28 mouse cellular contexts compared by ENCODE assay signal in the genomic region with DNA sequence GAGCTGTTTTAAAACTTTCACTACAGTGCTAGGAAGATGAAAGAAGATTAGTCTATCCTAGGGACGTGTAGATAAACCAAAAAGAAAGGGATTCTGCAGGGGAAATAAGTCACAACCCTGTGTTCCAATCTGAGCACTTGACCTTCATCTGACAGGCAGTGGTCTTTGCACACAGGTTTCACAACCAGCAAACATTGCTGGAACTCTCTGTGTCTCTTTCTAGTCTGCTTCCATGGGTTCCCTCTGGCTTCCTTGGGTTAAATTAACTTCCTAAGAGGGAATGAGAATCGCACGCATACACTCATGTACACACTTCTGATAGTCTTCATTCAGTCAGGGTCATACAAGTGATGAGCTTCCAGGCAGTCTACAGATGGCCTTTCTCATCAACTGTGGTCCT. TPM values are rescaled to one million over a fixed set of nuclear protein-coding genes. Genes with fewer than 3 reads are reported as not detected.
A peak's percentile ranks its signal among the peaks of the same experiment; 100 is the strongest.
DNase-seq lines count a peak whose midpoint lies in the region; ATAC-seq and TF ChIP-seq lines count a peak whose summit lies in the region.
"Had no signal": no experiment of that assay in that cellular context is flagged by ENCODE, and none has a peak within 500 bp of the region (broad histone marks: within the 10 kb centered on the region; RNA-seq: fewer than 3 reads in every experiment).

No protein-coding gene starts in this region.

- H3K79me2 ChIP-seq in liver, adult 2 months (ENCODE audit: control insufficient read depth, insufficient read depth, low read length) = peaks cover 4% of the 10 kb centered on the region; the same call in 1 of the 2 replicates

- no peak overlapping the region for H3K4me3 ChIP-seq in liver, adult 2 months (ENCODE audit: insufficient read depth, low read depth, low read length)
- no peak overlapping the region for H3K4me3 ChIP-seq in limb, embryonic 10.5 days
- H3K4me3 ChIP-seq in liver, embryonic 13.5 days (replicated peaks) = no peak overlapping the region
- no peak overlapping the region for H3K4me3 ChIP-seq in liver, postnatal 0 days (ENCODE audit: low read depth, low read length)
- H3K4me3 ChIP-seq in neural tube, embryonic 15.5 days (replicated peaks) = no peak overlapping the region
- H3K4me3 ChIP-seq: forebrain, embryonic 10.5 days; forebrain, embryonic 13.5 days; heart, embryonic 12.5 days; heart, embryonic 15.5 days; hindbrain, embryonic 10.5 days; hindbrain, embryonic 13.5 days had no signal

- no peaks in the 10 kb centered on the region for H3K36me3 ChIP-seq in liver, adult 2 months (ENCODE audit: control insufficient read depth, insufficient read depth, low read length)
- no peaks in the 10 kb centered on the region for H3K36me3 ChIP-seq in limb, embryonic 10.5 days
- H3K36me3 ChIP-seq in liver, embryonic 13.5 days = no peaks in the 10 kb centered on the region
- H3K36me3 ChIP-seq in liver, postnatal 0 days (replicated peaks; ENCODE audit: insufficient read depth, low read length) = no peaks in the 10 kb centered on the region
- no peaks in the 10 kb centered on the region for H3K36me3 ChIP-seq in neural tube, embryonic 15.5 days
- H3K36me3 ChIP-seq: forebrain, embryonic 10.5 days; heart, embryonic 12.5 days; heart, embryonic 15.5 days; hindbrain, embryonic 10.5 days; hindbrain, embryonic 13.5 days had no signal

- no peak for ATAC-seq in liver, embryonic 13.5 days (ENCODE audit: low read depth)
- no peak for ATAC-seq in liver, postnatal 0 days
- no peak for ATAC-seq in neural tube, embryonic 15.5 days (ENCODE audit: low FRiP score)
- ATAC-seq: CD4-positive, CD25-positive, alpha-beta regulatory T cell, adult 4 months; forebrain, embryonic 13.5 days; forebrain, embryonic 16.5 days; hindbrain, embryonic 16.5 days had no signal

- H3K9me3 ChIP-seq in limb, embryonic 10.5 days (replicated peaks) = no peaks in the 10 kb centered on the region
- no peaks in the 10 kb centered on the region for H3K9me3 ChIP-seq in liver, embryonic 13.5 days (replicated peaks)
- no peaks in the 10 kb centered on the region for H3K9me3 ChIP-seq in liver, postnatal 0 days (ENCODE audit: low read length)
- H3K9me3 ChIP-seq in neural tube, embryonic 15.5 days (replicated peaks) = no peaks in the 10 kb centered on the region
- H3K9me3 ChIP-seq: forebrain, embryonic 10.5 days; forebrain, embryonic 13.5 days; heart, embryonic 15.5 days; hindbrain, embryonic 10.5 days; hindbrain, embryonic 13.5 days had no signal

- no peak for TF ChIP-seq POLR2A in liver, adult 2 months (IDR thresholded peaks at IDR 0.05; ENCODE audit: extremely low read depth, insufficient read depth, low read length)

- no peaks in the 10 kb centered on the region for H3K27me3 ChIP-seq in liver, adult 2 months (ENCODE audit: control insufficient read depth, insufficient read depth, low read length)
- no peaks in the 10 kb centered on the region for H3K27me3 ChIP-seq in limb, embryonic 10.5 days (ENCODE audit: low read depth, poor library complexity, severe bottlenecking)
- H3K27me3 ChIP-seq in liver, embryonic 13.5 days = no peaks in the 10 kb centered on the region
- no peaks in the 10 kb centered on the region for H3K27me3 ChIP-seq in liver, postnatal 0 days (ENCODE audit: insufficient read depth, low read length)
- no peaks in the 10 kb centered on the region for H3K27me3 ChIP-seq in neural tube, embryonic 15.5 days (replicated peaks)
- H3K27me3 ChIP-seq: forebrain, embryonic 13.5 days; heart, embryonic 12.5 days; heart, embryonic 15.5 days; hindbrain, embryonic 13.5 days had no signal

- H3K4me1 ChIP-seq in liver, adult 2 months (ENCODE audit: control insufficient read depth, insufficient read depth, low read length) = peaks cover 15% of the 10 kb centered on the region
- peaks cover 9% of the 10 kb centered on the region for H3K4me1 ChIP-seq in limb, embryonic 10.5 days
- peaks cover 8% of the 10 kb centered on the region for H3K4me1 ChIP-seq in liver, embryonic 13.5 days (replicated peaks)
- 0 out of 2 replicates have a peak, but pooled peaks cover 6% of the 10 kb centered on the region for H3K4me1 ChIP-seq in liver, postnatal 0 days (ENCODE audit: insufficient read depth)
- peaks cover 6% of the 10 kb centered on the region for H3K4me1 ChIP-seq in neural tube, embryonic 15.5 days

- WGBS in liver, adult 2 months = 35% methylated on average over 3 of the region's 3 CpGs
- WGBS in limb, embryonic 10.5 days = 82% methylated on average over 3 of the region's 3 CpGs
- 57% methylated on average over 3 of the region's 3 CpGs for WGBS in liver, embryonic 13.5 days (ENCODE audit: insufficient replicate concordance)
- WGBS in liver, postnatal 0 days (ENCODE audit: insufficient replicate concordance) = 52% methylated on average over 3 of the region's 3 CpGs
- 83% methylated on average over 3 of the region's 3 CpGs for WGBS in neural tube, embryonic 15.5 days

- TF ChIP-seq CTCF in liver, adult 2 months (IDR thresholded peaks at IDR 0.05; ENCODE audit: low read depth, low read length) = no peak
- no peak for TF ChIP-seq CTCF in liver, postnatal 0 days (IDR thresholded peaks at IDR 0.05; ENCODE audit: low read depth)

- H3K27ac ChIP-seq in liver, adult 2 months (replicated peaks; ENCODE audit: insufficient read depth, low read depth, low read length) = peak overlapping the region; percentile 79
- H3K27ac ChIP-seq in limb, embryonic 10.5 days = no peak overlapping the region
- peak overlapping the region; percentile 40; the same call in 1 of the 2 replicates for H3K27ac ChIP-seq in liver, embryonic 13.5 days
- peak overlapping the region; percentile 59 for H3K27ac ChIP-seq in liver, postnatal 0 days (ENCODE audit: low read depth)
- no peak overlapping the region for H3K27ac ChIP-seq in neural tube, embryonic 15.5 days (replicated peaks)
- H3K27ac ChIP-seq: forebrain, embryonic 10.5 days; forebrain, embryonic 13.5 days; heart, embryonic 15.5 days; hindbrain, embryonic 10.5 days; hindbrain, embryonic 13.5 days had no signal

- DNase-seq in liver, adult 2 months (ENCODE audit: extremely low read depth, low read depth, low spot score) = peak; percentile 62
- no peak for DNase-seq in liver
- DNase-seq in limb, embryonic 10.5 days (ENCODE audit: low spot score) = peak; percentile 22
- DNase-seq in liver, embryonic 13.5 days = no peak
- DNase-seq in liver, postnatal 0 days = no peak
- DNase-seq: adrenal gland, adult 8-10 months; adrenal gland, postnatal 25 days; cerebellum, adult 11-12 months; cerebellum, adult 8-10 months; cerebellum, postnatal 10 days; gastrocnemius, postnatal 10 days; gastrocnemius, postnatal 36 days; heart, postnatal 10 days; heart, postnatal 36 days had no signal

- no peak overlapping the region for H3K9ac ChIP-seq in liver, adult 2 months (ENCODE audit: low read depth, low read length)
- H3K9ac ChIP-seq in liver, embryonic 13.5 days = no peak overlapping the region
- H3K9ac ChIP-seq in liver, postnatal 0 days (replicated peaks) = no peak overlapping the region
- H3K9ac ChIP-seq in neural tube, embryonic 15.5 days (replicated peaks) = no peak overlapping the region
- H3K9ac ChIP-seq: forebrain, embryonic 13.5 days; heart, embryonic 12.5 days; heart, embryonic 15.5 days; hindbrain, embryonic 13.5 days had no signal

- TF ChIP-seq EP300 in liver, postnatal 0 days (IDR thresholded peaks at IDR 0.05; ENCODE audit: low read depth) = no peak

- H3K4me2 ChIP-seq in liver, embryonic 13.5 days = no peak overlapping the region
- H3K4me2 ChIP-seq in liver, postnatal 0 days (ENCODE audit: low read depth, low read length) = no peak overlapping the region
- H3K4me2 ChIP-seq in neural tube, embryonic 15.5 days = no peak overlapping the region
- H3K4me2 ChIP-seq: forebrain, embryonic 13.5 days; heart, embryonic 12.5 days; heart, embryonic 15.5 days; hindbrain, embryonic 13.5 days had no signal

RNA-seq across cellular contexts. Expression of a gene that starts 2.9 kb away (rescaled TPM):
- total RNA-seq in liver, adult 2 months (2014; rRNA removed) = 2.1 and 3.2 TPM in 2 replicates
- polyA plus RNA-seq in liver, adult 2 months (2012; rRNA removed) = 5.3 and 8.9 TPM in 2 replicates
- not detected in 2 replicates for polyA plus RNA-seq in limb, embryonic 10.5 days (2016; fragmentation: Nextera tagmentation; extraction: Ambion mirVana)
- not detected in 2 replicates for polyA plus RNA-seq in liver, embryonic 13.5 days (2015; fragmentation: Nextera tagmentation; extraction: Ambion mirVana)
- polyA plus RNA-seq in liver, postnatal 0 days (2015; fragmentation: Nextera tagmentation; extraction: Ambion mirVana) = 0.09 TPM in 1 of 2 replicates, not detected in the other
- polyA plus RNA-seq in neural tube, embryonic 15.5 days (2015; fragmentation: Nextera tagmentation; extraction: Ambion mirVana) = 0.15 TPM in 1 of 2 replicates, not detected in the other
- total RNA-seq: gastrocnemius, adult 18-20 months; gastrocnemius, postnatal 36 days; granulocyte monocyte progenitor cell, adult 5-6 weeks; MEL had no signal
- polyA plus RNA-seq: CD4-positive, CD25-positive, alpha-beta regulatory T cell, adult 4 months; embryonic facial prominence, embryonic 14.5 days; forebrain, embryonic 13.5 days; hindbrain, embryonic 13.5 days; hindbrain, embryonic 16.5 days had no signal

RNA-seq across cellular contexts. Expression of a gene that starts 4.3 kb away (rescaled TPM):
- 29.2 and 42.6 TPM in 2 replicates for total RNA-seq in liver, adult 2 months (2014; rRNA removed)
- 9.9 and 10.5 TPM in 2 replicates for polyA plus RNA-seq in liver, adult 2 months (2012; rRNA removed)
- polyA plus RNA-seq in limb, embryonic 10.5 days (2016; fragmentation: Nextera tagmentation; extraction: Ambion mirVana) = 66.3 and 67.8 TPM in 2 replicates
- 12.1 and 15.2 TPM in 2 replicates for polyA plus RNA-seq in liver, embryonic 13.5 days (2015; fragmentation: Nextera tagmentation; extraction: Ambion mirVana)
- polyA plus RNA-seq in liver, postnatal 0 days (2015; fragmentation: Nextera tagmentation; extraction: Ambion mirVana) = 10.8 and 11.6 TPM in 2 replicates
- 45.3 and 46.1 TPM in 2 replicates for polyA plus RNA-seq in neural tube, embryonic 15.5 days (2015; fragmentation: Nextera tagmentation; extraction: Ambion mirVana)

RNA-seq across cellular contexts. Expression of a gene that starts 52.4 kb away (rescaled TPM):
- not detected in 2 replicates for total RNA-seq in liver, adult 2 months (2014; rRNA removed)
- polyA plus RNA-seq in liver, adult 2 months (2012; rRNA removed) = not detected in 2 replicates
- 0.55 and 0.86 TPM in 2 replicates for polyA plus RNA-seq in limb, embryonic 10.5 days (2016; fragmentation: Nextera tagmentation; extraction: Ambion mirVana)
- 0.02 and 0.03 TPM in 2 replicates for polyA plus RNA-seq in liver, embryonic 13.5 days (2015; fragmentation: Nextera tagmentation; extraction: Ambion mirVana)
- 0.02 TPM in 1 of 2 replicates, not detected in the other for polyA plus RNA-seq in liver, postnatal 0 days (2015; fragmentation: Nextera tagmentation; extraction: Ambion mirVana)
- polyA plus RNA-seq in neural tube, embryonic 15.5 days (2015; fragmentation: Nextera tagmentation; extraction: Ambion mirVana) = 3.3 and 4.0 TPM in 2 replicates
- total RNA-seq: gastrocnemius, adult 18-20 months; granulocyte monocyte progenitor cell, adult 5-6 weeks; heart, postnatal 36 days; MEL had no signal
- polyA plus RNA-seq: CD4-positive, CD25-positive, alpha-beta regulatory T cell, adult 4 months had no signal

Comparison
In these comparisons a context has a peak if more than half of its experiments do, and no peak if none do; other contexts are left out.
1. DNase-seq: peak in liver, adult 2 months (single experiment) and limb, embryonic 10.5 days (single experiment); none in liver (single experiment), liver, embryonic 13.5 days (single experiment) and liver, postnatal 0 days (single experiment).
2. H3K27ac ChIP-seq: peak in liver, adult 2 months (single experiment), liver, embryonic 13.5 days (single experiment) and liver, postnatal 0 days (single experiment); none in limb, embryonic 10.5 days (single experiment) and neural tube, embryonic 15.5 days (single experiment).